Mouse (Mus musculus): ENCODE data around the gene Tmem165. TPM values are rescaled to one million over a fixed set of nuclear protein-coding genes. Genes with fewer than 3 reads are reported as not detected.

Tmem165 gene
- total and polyA plus RNA-seq, 2 experiments from 2014 or later: 48.9 to 81.9 TPM

DNA sequence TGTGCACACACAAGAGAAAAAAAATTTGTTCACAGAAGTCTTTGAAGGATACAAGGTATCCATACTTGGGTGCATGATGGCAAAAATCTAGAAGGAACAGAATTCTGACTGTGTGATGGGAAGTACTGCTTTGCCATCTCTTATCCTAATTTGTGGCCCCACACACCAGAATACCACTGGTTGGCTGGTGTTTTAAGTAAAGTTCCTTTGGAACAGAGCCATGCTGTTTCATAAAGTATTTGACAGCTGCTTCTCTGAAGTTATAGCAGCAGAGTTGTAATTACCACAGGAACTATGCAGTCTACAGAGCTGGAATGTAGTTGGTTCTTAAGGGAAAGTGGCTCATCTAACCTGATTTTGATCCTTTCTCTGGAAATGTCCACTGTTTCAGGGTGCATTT is 9.4 kb downstream of the Tmem165 start:
- Histone ChIP-seq H3K9ac (replicated peaks; ENCODE audit: low read depth, low read length) (no peak overlapping the region), H3K27me3 (ENCODE audit: control insufficient read depth, insufficient read depth, low read length) (no peaks in the 10 kb centered on the region), H3K36me3 (replicated peaks; ENCODE audit: control insufficient read depth, insufficient read depth, low read length) (0 out of 2 replicates have a peak, but pooled peaks cover 4% of the 10 kb centered on the region), H3K4me2 (ENCODE audit: low read depth, low read length) (no peak overlapping the region), H3K27ac (ENCODE audit: low read depth) (no peak overlapping the region), H3K4me3 (ENCODE audit: low read depth, low read length) (no peak overlapping the region), H3K9me3 (replicated peaks; ENCODE audit: control insufficient read depth, low read length) (no peaks in the 10 kb centered on the region), H3K4me1 (ENCODE audit: control insufficient read depth, insufficient read depth) (peaks cover 16% of the 10 kb centered on the region)
- no peak for DNase-seq (ENCODE audit: low spot score)
- no peak for ATAC-seq (ENCODE audit: insufficient read depth, low read depth)
- TF ChIP-seq CTCF (IDR thresholded peaks at IDR 0.05; ENCODE audit: low read depth) (no peak), EP300 (IDR thresholded peaks at IDR 0.05; ENCODE audit: low read depth) (no peak)

GRCm38 (mm10) chr5:76194377-76194945 is 10.8 kb downstream of the Tmem165 start:
- peaks cover 16% of the 10 kb centered on the region for H3K4me1 ChIP-seq (ENCODE audit: control insufficient read depth, insufficient read depth)
- peak overlapping the region; percentile 35; the same call in 1 of the 2 replicates for H3K27ac ChIP-seq (ENCODE audit: low read depth)
- DNase-seq (ENCODE audit: low spot score) (peak; percentile 14), ATAC-seq (ENCODE audit: insufficient read depth, low read depth) (no peak)
- TF ChIP-seq EP300 (IDR thresholded peaks at IDR 0.05; ENCODE audit: low read depth) (no peak), CTCF (IDR thresholded peaks at IDR 0.05; ENCODE audit: low read depth) (no peak)
- 0 out of 2 replicates have a peak overlapping the region, but pooled peaks have one; percentile 15 for H3K4me2 ChIP-seq (ENCODE audit: low read depth, low read length)
- H3K9me3 ChIP-seq (replicated peaks; ENCODE audit: control insufficient read depth, low read length): no peaks in the 10 kb centered on the region
- no peak overlapping the region for H3K9ac ChIP-seq (replicated peaks; ENCODE audit: low read depth, low read length)
- no peak overlapping the region for H3K4me3 ChIP-seq (ENCODE audit: low read depth, low read length)
- H3K27me3 ChIP-seq (ENCODE audit: control insufficient read depth, insufficient read depth, low read length): no peaks in the 10 kb centered on the region
- peaks cover 7% of the 10 kb centered on the region; the same call in 1 of the 2 replicates for H3K36me3 ChIP-seq (replicated peaks; ENCODE audit: control insufficient read depth, insufficient read depth, low read length)
- 34% methylated on average over 6 of the region's 6 CpGs for WGBS

- no peak for ATAC-seq (ENCODE audit: insufficient read depth, low read depth)
- H3K4me1 ChIP-seq (ENCODE audit: control insufficient read depth, insufficient read depth): no peaks in the 10 kb centered on the region
- no peaks in the 10 kb centered on the region for H3K27me3 ChIP-seq (ENCODE audit: control insufficient read depth, insufficient read depth, low read length)
- H3K27ac ChIP-seq (ENCODE audit: low read depth): no peak overlapping the region
- TF ChIP-seq CTCF (IDR thresholded peaks at IDR 0.05; ENCODE audit: low read depth) (no peak), EP300 (IDR thresholded peaks at IDR 0.05; ENCODE audit: low read depth) (no peak)
- H3K4me3 ChIP-seq (ENCODE audit: low read depth, low read length): no peak overlapping the region
- no peak for DNase-seq (ENCODE audit: low spot score)
- peaks cover 44% of the 10 kb centered on the region for H3K36me3 ChIP-seq (replicated peaks; ENCODE audit: control insufficient read depth, insufficient read depth, low read length)
- no peaks in the 10 kb centered on the region for H3K9me3 ChIP-seq (replicated peaks; ENCODE audit: control insufficient read depth, low read length)
- H3K9ac ChIP-seq (replicated peaks; ENCODE audit: low read depth, low read length): no peak overlapping the region
- 87% methylated on average over 13 of the region's 13 CpGs for WGBS
- no peak overlapping the region for H3K4me2 ChIP-seq (ENCODE audit: low read depth, low read length)
Measured at GRCm38 (mm10) chr5:76199346-76199745, 15.7 kb downstream of the Tmem165 start.

- no peak overlapping the region for H3K9ac ChIP-seq (replicated peaks; ENCODE audit: low read depth, low read length)
- no peaks in the 10 kb centered on the region for H3K4me1 ChIP-seq (ENCODE audit: control insufficient read depth, insufficient read depth)
- peak; percentile 26 for DNase-seq (ENCODE audit: low spot score)
- H3K4me3 ChIP-seq (ENCODE audit: low read depth, low read length): no peak overlapping the region
- TF ChIP-seq EP300 (IDR thresholded peaks at IDR 0.05; ENCODE audit: low read depth) (no peak), CTCF (IDR thresholded peaks at IDR 0.05; ENCODE audit: low read depth) (no peak)
- H3K36me3 ChIP-seq (replicated peaks; ENCODE audit: control insufficient read depth, insufficient read depth, low read length): peaks cover 75% of the 10 kb centered on the region
- H3K27me3 ChIP-seq (ENCODE audit: control insufficient read depth, insufficient read depth, low read length): no peaks in the 10 kb centered on the region
- no peak overlapping the region for H3K27ac ChIP-seq (ENCODE audit: low read depth)
- WGBS: 58% methylated on average over 3 of the region's 3 CpGs
- no peaks in the 10 kb centered on the region for H3K9me3 ChIP-seq (replicated peaks; ENCODE audit: control insufficient read depth, low read length)
- no peak for ATAC-seq (ENCODE audit: insufficient read depth, low read depth)
- H3K4me2 ChIP-seq (ENCODE audit: low read depth, low read length): no peak overlapping the region
Measured at GRCm38 (mm10) chr5:76203171-76203570, 19.5 kb downstream of the Tmem165 start.

DNA sequence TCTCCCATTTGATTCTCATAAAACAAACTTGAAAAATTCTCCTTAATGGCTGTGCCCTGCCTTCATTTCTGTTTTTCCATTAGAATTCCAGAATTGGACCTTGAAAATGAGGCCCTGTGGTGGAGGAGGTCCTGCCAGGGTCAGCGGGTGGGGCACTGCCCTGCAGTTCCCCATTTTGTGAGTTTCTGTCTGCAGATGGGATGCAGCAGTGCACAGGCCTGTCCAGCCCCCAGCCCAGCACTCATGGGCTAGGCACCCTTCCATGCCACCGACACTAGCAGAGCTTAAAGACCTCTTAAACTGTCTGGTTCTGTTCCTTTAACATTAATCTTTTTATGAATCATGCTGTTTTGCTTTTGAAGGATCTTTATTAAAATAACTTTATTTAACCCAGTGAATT is 22.2 kb downstream of the Tmem165 start:
- 86% methylated on average over 2 of the region's 2 CpGs for WGBS
- Histone ChIP-seq H3K4me1 (ENCODE audit: control insufficient read depth, insufficient read depth) (no peaks in the 10 kb centered on the region), H3K4me2 (ENCODE audit: low read depth, low read length) (no peak overlapping the region), H3K27ac (ENCODE audit: low read depth) (no peak overlapping the region), H3K9me3 (replicated peaks; ENCODE audit: control insufficient read depth, low read length) (no peaks in the 10 kb centered on the region), H3K4me3 (ENCODE audit: low read depth, low read length) (no peak overlapping the region), H3K9ac (replicated peaks; ENCODE audit: low read depth, low read length) (no peak overlapping the region), H3K27me3 (ENCODE audit: control insufficient read depth, insufficient read depth, low read length) (no peaks in the 10 kb centered on the region), H3K36me3 (replicated peaks; ENCODE audit: control insufficient read depth, insufficient read depth, low read length) (peaks cover 77% of the 10 kb centered on the region)
- ATAC-seq (ENCODE audit: insufficient read depth, low read depth): no peak
- TF ChIP-seq CTCF (IDR thresholded peaks at IDR 0.05; ENCODE audit: low read depth): no peak
- TF ChIP-seq EP300 (IDR thresholded peaks at IDR 0.05; ENCODE audit: low read depth): no peak
- no peak for DNase-seq (ENCODE audit: low spot score)

DNA sequence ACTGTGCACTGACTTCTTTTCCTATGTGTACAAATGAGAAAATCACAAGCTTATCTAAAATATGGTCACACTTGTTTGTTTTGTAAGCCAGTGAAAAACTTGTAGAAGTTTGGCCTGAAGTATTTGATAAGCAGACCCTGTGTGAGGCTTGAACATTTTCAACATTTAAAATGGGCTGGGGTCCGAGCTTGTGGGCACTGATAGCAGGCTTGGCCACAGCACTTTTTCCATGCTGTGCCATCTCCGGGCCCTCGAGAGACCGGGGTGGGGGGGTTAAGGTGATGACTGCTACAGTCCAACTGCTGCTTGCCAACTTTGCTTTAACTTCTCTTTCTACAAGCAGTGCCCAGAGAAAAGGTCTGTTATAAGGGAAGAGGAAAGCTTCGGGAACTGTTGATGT is 24.4 kb downstream of the Tmem165 start:
- no peak for TF ChIP-seq EP300 (IDR thresholded peaks at IDR 0.05; ENCODE audit: low read depth)
- ATAC-seq (ENCODE audit: insufficient read depth, low read depth): no peak

More for the DNA sequence above, 24.4 kb downstream of the Tmem165 start:
- DNase-seq (ENCODE audit: low spot score): no peak
- Histone ChIP-seq H3K27ac (ENCODE audit: low read depth) (no peak overlapping the region), H3K4me2 (ENCODE audit: low read depth, low read length) (no peak overlapping the region), H3K4me1 (ENCODE audit: control insufficient read depth, insufficient read depth) (no peaks in the 10 kb centered on the region), H3K36me3 (replicated peaks; ENCODE audit: control insufficient read depth, insufficient read depth, low read length) (peaks cover 73% of the 10 kb centered on the region), H3K4me3 (ENCODE audit: low read depth, low read length) (no peak overlapping the region), H3K27me3 (ENCODE audit: control insufficient read depth, insufficient read depth, low read length) (no peaks in the 10 kb centered on the region), H3K9ac (replicated peaks; ENCODE audit: low read depth, low read length) (no peak overlapping the region), H3K9me3 (replicated peaks; ENCODE audit: control insufficient read depth, low read length) (no peaks in the 10 kb centered on the region)
- WGBS: 82% methylated on average over 5 of the region's 5 CpGs
